Mouse (Mus musculus): ENCODE results near the gene Adgb.
"Not testable (repeated sequence)": the region's sequence is repeated elsewhere in the genome, so short reads cannot be mapped to it uniquely, and the experiment has no call there.

The Adgb gene

GRCm38 (mm10) chr10:10471961-10472610 is at the start of gene Adgb:
TSS of gene Adgb (minus strand) at chr10:10472326.
- no peak for DNase-seq (ENCODE audit: low spot score)

GRCm38 (mm10) chr10:10480139-10480538 is 8.0 kb upstream of the Adgb start:
- DNase-seq (ENCODE audit: low spot score), result no peak

- DNase-seq (ENCODE audit: low spot score), result not testable (repeated sequence)
These were observed 5.3 kb upstream of the Adgb start for GRCm38 (mm10) chr10:10477429-10477828.

- no peak for DNase-seq (ENCODE audit: low spot score)
These were observed 4.8 kb upstream of the Adgb start for GRCm38 (mm10) chr10:10476956-10477355.

- DNase-seq (ENCODE audit: low spot score), result no peak
These were observed 4.4 kb upstream of the Adgb start for GRCm38 (mm10) chr10:10476549-10476948.

GRCm38 (mm10) chr10:10468699-10469547 is 3.2 kb downstream of the Adgb start:
- DNase-seq (ENCODE audit: low spot score), result no peak

GRCm38 (mm10) chr10:10460113-10460512 is 12.0 kb downstream of the Adgb start:
- no peak for DNase-seq (ENCODE audit: low spot score)

- DNase-seq (ENCODE audit: low spot score), result no peak
These were observed 15.1 kb downstream of the Adgb start for GRCm38 (mm10) chr10:10456991-10457390.

GRCm38 (mm10) chr10:10449067-10449466 is 23.1 kb downstream of the Adgb start:
- no peak for DNase-seq (ENCODE audit: low spot score)

GRCm38 (mm10) chr10:10444841-10445466 is 27.2 kb downstream of the Adgb start:
- DNase-seq (ENCODE audit: low spot score), result no peak

GRCm38 (mm10) chr10:10443558-10443957 is 28.6 kb downstream of the Adgb start:
- DNase-seq (ENCODE audit: low spot score), result no peak

GRCm38 (mm10) chr10:10435014-10435413 is 37.1 kb downstream of the Adgb start:
- no peak for DNase-seq (ENCODE audit: low spot score)

- no peak for DNase-seq (ENCODE audit: low spot score)
These were observed 42.5 kb downstream of the Adgb start for GRCm38 (mm10) chr10:10429635-10430034.

- no peak for DNase-seq (ENCODE audit: low spot score)
These were observed 43.1 kb downstream of the Adgb start for GRCm38 (mm10) chr10:10429032-10429431.

- no peak for DNase-seq (ENCODE audit: low spot score)
These were observed 47.7 kb downstream of the Adgb start for GRCm38 (mm10) chr10:10424383-10424782.

GRCm38 (mm10) chr10:10411046-10411445 is 61.1 kb downstream of the Adgb start:
- no peak for DNase-seq (ENCODE audit: low spot score)

- DNase-seq (ENCODE audit: low spot score), result no peak
These were observed 64.0 kb downstream of the Adgb start for GRCm38 (mm10) chr10:10408166-10408565.

- DNase-seq (ENCODE audit: low spot score), result no peak
These were observed 76.2 kb downstream of the Adgb start for GRCm38 (mm10) chr10:10395784-10396481.

- no peak for DNase-seq (ENCODE audit: low spot score)
These were observed 97.5 kb downstream of the Adgb start for GRCm38 (mm10) chr10:10374629-10375028.

GRCm38 (mm10) chr10:10364025-10364424 is 108.1 kb downstream of the Adgb start:
- DNase-seq (ENCODE audit: low spot score), result no peak

- DNase-seq (ENCODE audit: low spot score), result no peak
These were observed 116.4 kb downstream of the Adgb start for GRCm38 (mm10) chr10:10355605-10356227.

GRCm38 (mm10) chr10:10352184-10352583 is 119.9 kb downstream of the Adgb start:
- no peak for DNase-seq (ENCODE audit: low spot score)
